Mouse (Mus musculus): ENCODE results near the gene Cldn24.

DNA sequence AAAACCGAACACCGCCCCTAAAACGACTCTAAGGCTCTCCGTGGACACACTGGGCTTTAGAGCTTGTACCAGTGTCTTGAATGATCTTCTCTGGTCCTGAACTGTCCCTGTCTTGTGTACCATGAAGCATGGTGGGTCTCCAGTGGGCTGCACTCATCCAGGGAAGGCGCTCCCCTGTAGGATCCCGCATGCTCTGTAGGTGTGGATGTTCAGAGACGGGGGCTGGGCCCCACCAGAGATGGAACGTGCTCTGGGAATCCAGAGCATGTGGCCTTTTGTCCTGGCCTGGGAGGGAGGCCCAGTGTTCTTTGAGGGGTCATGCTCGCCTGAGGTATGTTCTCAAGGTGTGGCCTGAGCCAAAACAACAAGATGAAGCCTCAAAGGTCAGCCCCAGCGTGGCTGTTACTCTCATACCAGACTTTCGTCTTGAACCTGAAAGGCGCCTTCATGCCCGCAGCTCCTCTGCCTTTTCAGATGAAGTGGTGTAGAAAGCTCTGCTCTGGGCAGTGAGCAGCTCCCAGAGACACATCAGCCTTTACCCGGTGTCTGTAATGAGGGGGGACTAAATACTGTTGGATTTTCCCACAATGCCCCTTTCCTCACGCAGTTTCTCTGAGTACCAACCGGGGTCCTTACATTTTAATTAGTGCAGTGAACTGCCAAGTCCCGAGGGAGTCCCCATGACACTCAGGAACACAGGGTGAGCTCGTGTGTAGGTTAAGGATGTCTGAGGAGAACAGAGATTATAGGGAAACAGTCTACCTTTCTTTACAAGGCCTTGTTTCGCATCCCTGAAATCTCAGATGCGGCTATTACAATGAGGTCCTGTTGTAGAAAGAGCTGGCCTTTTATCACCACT lies 800 bp upstream of the Cldn24 start:
- no peak for TF ChIP-seq GATA1 (IDR thresholded peaks at IDR 0.05; ENCODE audit: borderline replicate concordance, low read length)
- TF ChIP-seq FLI1 (IDR thresholded peaks at IDR 0.05; ENCODE audit: low read length): no peak

Data from megakaryocyte, embryonic 14.5 days (primary cell).